Mouse (Mus musculus): ENCODE measurements around the gene Slc38a10.

The Slc38a10 gene

DNA sequence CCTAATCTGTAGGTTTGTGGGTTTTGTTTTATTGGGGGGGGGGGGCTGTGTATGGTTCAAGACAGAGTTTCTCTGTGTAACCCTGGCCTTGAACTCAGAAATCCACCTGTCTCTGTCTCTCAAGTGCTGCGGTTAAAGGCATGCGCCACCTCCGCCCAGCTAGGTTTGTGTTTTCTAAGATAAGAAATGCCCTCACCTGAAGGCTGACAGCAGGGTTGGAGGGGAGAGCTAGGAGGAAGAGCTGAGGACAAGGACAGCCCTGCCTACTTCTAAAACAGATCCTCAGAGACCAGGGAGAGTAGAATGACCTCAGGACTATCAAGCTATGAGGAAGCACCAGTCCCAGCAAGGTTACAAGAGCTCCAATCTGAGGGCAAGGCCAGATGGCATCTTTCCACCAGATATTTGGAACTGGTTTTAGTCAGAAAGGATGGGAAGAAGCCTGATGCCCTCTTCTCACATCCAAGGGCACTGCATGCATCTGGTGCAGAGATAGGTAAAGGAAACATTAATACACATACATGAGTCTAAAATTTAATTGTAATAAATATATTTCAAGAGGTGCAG lies 47.6 kb downstream of the Slc38a10 start:
- no peak for DNase-seq (ENCODE audit: low read depth, low spot score)

DNA sequence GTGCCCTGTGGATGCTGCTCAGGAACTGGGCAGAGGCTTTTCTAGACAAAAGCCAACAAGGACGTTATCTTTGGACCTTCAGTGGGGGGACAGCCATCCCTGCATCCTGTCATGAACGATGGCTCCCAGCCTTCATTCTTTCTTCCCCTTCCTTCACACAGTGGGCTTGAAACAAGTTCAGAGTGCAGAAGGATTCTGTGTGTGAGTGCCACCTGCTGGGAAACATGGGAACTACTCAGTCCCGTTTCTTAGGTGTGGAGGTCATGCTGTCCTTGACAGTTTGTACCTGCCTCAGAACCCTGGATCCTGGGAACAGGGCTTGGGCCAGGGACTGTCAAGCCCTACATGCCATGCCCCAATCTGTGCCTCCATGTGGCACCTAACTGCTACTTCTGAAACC lies 50.1 kb downstream of the Slc38a10 start:
- peak; percentile 59 for DNase-seq (ENCODE audit: low read depth, low spot score)

GRCm38 (mm10) chr11:120098588-120099511 lies 52.3 kb downstream of the Slc38a10 start, which contains the start of the genes Tepsin and Ndufaf8:
Tepsin (minus strand) TSS chr11:120098731.
Ndufaf8 (plus strand) TSS chr11:120098928.
- peak; percentile 97 for DNase-seq (ENCODE audit: low read depth, low spot score)

- DNase-seq (ENCODE audit: low read depth, low spot score) = no peak
Observed at GRCm38 (mm10) chr11:120092817-120093591, 58.1 kb downstream of the Slc38a10 start.

GRCm38 (mm10) chr11:120090661-120091060 lies 60.5 kb downstream of the Slc38a10 start:
- no peak for DNase-seq (ENCODE audit: low read depth, low spot score)

DNA sequence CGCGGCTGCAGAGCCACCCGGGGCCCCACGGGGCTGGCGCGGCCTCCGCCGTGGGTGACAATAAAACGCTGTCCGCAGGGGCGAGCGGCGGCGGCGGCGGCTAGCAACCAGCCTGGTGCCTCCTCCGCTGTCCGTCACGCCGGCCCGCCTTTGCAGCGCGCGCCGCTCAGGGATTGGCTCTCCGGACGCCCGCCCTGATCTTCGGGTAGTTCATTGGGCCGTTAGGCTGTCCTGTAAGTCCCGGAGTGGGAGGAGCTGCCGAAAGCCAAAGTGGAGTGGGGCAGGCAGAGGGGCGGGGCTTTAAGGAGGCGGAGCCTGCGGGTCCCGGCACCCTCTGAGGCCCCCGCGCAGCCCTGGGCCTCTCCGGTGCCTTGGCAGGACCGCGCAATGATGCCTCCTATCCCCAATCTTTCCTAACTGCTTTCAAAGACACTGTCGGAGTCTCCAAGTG lies 64.4 kb downstream of the Slc38a10 start, which contains the start of gene Cep131:
Gene Cep131 (minus strand): TSS at position 126 of the 451 bp plus-strand sequence.
- peak; percentile 94 for DNase-seq (ENCODE audit: low read depth, low spot score)

DNA sequence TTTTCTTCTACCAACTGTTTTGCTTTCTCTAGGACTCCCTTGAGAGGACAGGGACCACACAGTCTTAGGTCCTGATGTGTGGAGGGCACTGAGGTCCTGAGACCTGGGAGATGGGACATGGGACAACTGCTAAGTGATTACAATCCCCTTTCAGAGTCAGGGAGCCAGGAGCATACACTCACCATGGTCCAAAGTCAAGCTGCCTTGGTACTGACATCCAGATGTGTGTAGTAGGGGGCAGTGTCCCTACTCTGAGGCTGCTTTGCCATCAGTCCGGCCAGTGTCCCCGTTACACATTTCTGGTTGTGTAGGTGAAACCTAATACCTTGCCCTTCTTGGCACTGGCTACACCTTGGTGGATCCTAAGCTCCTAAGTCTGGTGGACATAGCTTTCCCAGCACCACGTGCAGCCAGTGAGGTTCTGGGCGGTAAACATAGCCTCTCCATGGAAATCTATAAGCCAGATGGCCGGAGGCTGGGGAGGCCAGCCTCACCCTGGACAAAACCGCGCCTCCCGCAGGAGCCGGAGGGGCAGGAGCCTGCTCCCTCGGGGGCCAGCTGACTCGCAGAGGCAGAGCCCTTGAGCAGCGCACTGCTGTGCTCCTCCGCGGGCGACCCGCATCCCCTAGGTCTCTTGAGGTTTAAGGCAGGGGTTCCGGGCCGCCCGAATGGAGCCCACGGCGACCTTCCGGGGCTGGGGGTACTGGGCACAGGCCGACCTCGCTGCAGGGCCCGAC lies 65.1 kb downstream of the Slc38a10 start:
- DNase-seq (ENCODE audit: low read depth, low spot score) = peak; percentile 27

DNA sequence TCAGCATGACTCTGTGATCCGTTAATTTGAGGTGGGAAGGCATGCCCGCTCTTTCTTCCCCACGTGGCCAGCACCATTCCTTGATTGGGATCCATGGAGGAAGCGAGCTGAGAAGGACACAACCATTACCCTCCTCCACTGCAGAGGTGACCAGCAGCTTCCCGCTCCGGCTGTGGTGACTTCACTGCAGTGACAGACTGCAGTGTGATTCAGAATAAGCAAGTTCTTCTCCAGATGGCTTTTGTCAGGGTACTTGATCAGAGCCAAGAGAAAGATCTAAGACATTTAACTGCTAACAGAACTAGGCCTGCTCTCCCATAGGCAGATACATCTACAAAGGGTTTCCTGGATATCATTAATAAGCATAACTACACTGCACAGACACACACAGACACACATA lies 70.9 kb downstream of the Slc38a10 start:
- no peak for DNase-seq (ENCODE audit: low read depth, low spot score)

DNA sequence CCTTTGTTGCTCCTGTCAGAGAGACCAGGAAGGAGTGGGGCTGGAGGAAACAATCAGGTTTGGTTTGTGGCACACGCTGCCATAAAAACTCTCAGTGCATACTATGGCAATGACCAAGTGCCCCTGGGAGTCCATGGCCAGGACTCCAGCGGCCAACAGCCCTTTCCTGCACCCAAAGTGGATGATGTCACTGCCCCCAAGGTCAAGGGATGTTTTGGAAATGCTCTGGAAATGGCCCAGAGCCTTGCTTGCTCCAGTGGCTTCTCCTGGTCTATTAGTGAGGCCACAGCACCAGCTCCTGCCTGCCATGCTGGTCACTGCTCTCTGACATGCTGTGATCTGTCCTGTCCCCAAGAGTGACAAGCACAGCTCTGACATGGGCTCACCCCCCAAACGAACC lies 75.0 kb downstream of the Slc38a10 start:
- no peak for DNase-seq (ENCODE audit: low read depth, low spot score)

DNA sequence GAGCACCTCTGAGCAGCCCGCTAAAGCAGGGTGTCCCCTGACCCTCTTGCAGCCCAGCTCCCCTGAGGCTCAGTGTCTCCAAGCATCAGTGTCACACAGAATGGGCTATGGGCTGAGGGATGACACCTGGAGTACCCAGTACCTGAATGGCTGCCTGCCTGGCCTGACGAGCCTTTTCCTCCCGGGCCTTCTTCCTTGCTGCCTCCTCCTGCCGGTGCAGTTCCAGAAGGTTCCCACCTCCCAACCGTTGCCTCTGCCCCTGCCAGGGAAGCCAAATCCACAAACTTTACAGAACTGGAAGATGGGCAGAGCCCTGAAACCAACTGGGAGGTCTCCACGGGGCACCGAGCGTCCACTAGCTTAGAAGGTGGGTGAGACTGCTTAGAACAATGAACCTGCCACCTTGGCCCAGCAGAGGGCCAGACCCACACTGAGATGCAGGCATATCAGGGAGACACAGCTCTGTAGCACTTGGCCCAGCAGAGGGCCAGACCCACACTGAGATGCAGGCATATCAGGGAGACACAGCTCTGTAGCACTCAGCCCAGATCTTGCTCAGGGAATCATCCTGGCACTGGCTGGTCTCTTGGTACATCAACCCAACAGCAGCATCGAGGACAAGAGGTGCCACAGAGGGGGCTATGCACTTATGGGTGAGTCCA lies 78.0 kb downstream of the Slc38a10 start:
- DNase-seq (ENCODE audit: low read depth, low spot score) = no peak

GRCm38 (mm10) chr11:120071731-120072320 lies 79.3 kb downstream of the Slc38a10 start:
- no peak for DNase-seq (ENCODE audit: low read depth, low spot score)

DNA sequence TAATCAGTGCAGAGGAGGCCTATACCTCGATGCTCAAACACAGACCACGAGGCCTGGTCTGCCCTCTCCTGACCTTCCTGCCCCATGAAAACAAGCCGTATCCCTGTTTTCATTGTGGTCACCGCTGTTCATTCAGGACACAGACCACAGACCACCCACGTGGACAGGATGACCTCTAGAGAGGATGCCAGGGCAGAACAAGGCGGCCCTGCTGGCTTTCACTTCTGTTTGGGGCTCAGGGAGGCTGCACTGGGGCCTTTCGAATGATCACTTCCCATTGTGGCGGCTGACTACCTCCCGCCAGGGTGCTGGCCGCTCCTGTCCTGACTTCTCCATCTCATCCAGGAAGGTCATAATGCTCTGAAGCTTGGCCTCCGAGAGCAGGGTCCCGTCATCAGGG lies 80.1 kb downstream of the Slc38a10 start:
- no peak for DNase-seq (ENCODE audit: low read depth, low spot score)

DNA sequence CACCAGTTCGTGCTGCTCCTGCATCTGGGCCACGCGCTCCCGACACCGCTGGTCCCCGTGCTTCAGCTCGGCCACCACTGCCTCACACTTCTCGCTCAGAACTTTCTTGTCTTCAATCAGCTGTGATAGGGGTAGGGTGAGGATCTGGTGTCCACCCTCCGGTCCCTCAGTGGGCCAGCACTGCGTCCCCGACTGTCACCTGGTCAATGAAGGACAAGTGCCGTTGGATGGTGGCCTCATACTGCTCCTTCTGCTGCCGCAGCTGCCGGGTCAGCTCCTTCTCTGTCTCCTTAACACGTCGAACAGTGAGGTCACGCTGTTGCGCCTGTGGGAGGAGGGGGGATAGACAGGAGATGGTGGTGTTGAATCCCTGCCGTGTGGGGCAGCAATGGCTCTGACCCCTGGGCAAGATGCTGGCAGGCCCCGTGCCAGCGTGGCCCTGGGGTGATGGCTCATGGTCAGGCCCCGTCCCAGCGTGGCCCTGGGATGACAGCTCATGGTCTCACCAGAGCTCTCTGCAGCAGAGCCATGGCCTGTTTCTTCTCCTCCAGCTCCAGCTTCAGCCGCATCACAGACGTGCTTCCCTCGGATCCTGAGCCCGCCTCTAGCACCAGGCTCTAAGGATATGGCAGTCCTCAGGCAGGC lies 80.7 kb downstream of the Slc38a10 start:
- no peak for DNase-seq (ENCODE audit: low read depth, low spot score)

GRCm38 (mm10) chr11:120069261-120069660 lies 81.9 kb downstream of the Slc38a10 start:
- DNase-seq (ENCODE audit: low read depth, low spot score) = no peak

- DNase-seq (ENCODE audit: low read depth, low spot score) = no peak
Observed at GRCm38 (mm10) chr11:120067834-120068233, 83.3 kb downstream of the Slc38a10 start.

- DNase-seq (ENCODE audit: low read depth, low spot score) = peak; percentile 42
Observed at GRCm38 (mm10) chr11:120065291-120065690, 85.9 kb downstream of the Slc38a10 start.

- no peak for DNase-seq (ENCODE audit: low read depth, low spot score)
Observed at GRCm38 (mm10) chr11:120064668-120065040, 86.5 kb downstream of the Slc38a10 start.

- DNase-seq (ENCODE audit: low read depth, low spot score) = no peak
Observed at GRCm38 (mm10) chr11:120064006-120064667, 87.0 kb downstream of the Slc38a10 start.

- no peak for DNase-seq (ENCODE audit: low read depth, low spot score)
Observed at GRCm38 (mm10) chr11:120063326-120063725, 87.8 kb downstream of the Slc38a10 start.
